Mouse (Mus musculus): ENCODE measurements at regions not wholly inside any gene's neighbourhood (a gene's known extent, or its start where the extent isn't known, plus 50 kb on each side); places are given as distances from the start of the nearest gene placed in this dataset.

GRCm38 (mm10) chr2:138123331-138123730 lies 133.0 kb upstream of the Btbd3 start:
- DNase-seq (ENCODE audit: low spot score): no peak

- DNase-seq (ENCODE audit: low spot score): no peak
Measured at GRCm38 (mm10) chr2:138120868-138121267, 135.5 kb upstream of the Btbd3 start.

- DNase-seq (ENCODE audit: low spot score): no peak
Measured at GRCm38 (mm10) chr2:138120131-138120530, 136.2 kb upstream of the Btbd3 start.

GRCm38 (mm10) chr2:138099777-138100176 lies 156.6 kb upstream of the Btbd3 start:
- DNase-seq (ENCODE audit: low spot score): no peak

GRCm38 (mm10) chr2:138085390-138085789 lies 171.0 kb upstream of the Btbd3 start:
- no peak for DNase-seq (ENCODE audit: low spot score)

GRCm38 (mm10) chr2:138084564-138085283 lies 171.6 kb upstream of the Btbd3 start:
- no peak for DNase-seq (ENCODE audit: low spot score)

- no peak for DNase-seq (ENCODE audit: low spot score)
Measured at GRCm38 (mm10) chr2:138074020-138074613, 182.2 kb upstream of the Btbd3 start.

- no peak for DNase-seq (ENCODE audit: low spot score)
Measured at GRCm38 (mm10) chr2:138072165-138072728, 184.1 kb upstream of the Btbd3 start.

GRCm38 (mm10) chr2:138053081-138053480 lies 203.3 kb upstream of the Btbd3 start:
- DNase-seq (ENCODE audit: low spot score): no peak

- DNase-seq (ENCODE audit: low spot score): no peak
Measured at GRCm38 (mm10) chr2:138048341-138048740, 208.0 kb upstream of the Btbd3 start.

GRCm38 (mm10) chr2:138047781-138048201 lies 208.6 kb upstream of the Btbd3 start:
- DNase-seq (ENCODE audit: low spot score): no peak

GRCm38 (mm10) chr2:138047361-138047760 lies 209.0 kb upstream of the Btbd3 start:
- DNase-seq (ENCODE audit: low spot score): no peak

- no peak for DNase-seq (ENCODE audit: low spot score)
Measured at GRCm38 (mm10) chr2:138046918-138047317, 209.4 kb upstream of the Btbd3 start.

GRCm38 (mm10) chr2:138045933-138046642 lies 210.3 kb upstream of the Btbd3 start:
- no peak for DNase-seq (ENCODE audit: low spot score)

GRCm38 (mm10) chr2:138040706-138041105 lies 215.7 kb upstream of the Btbd3 start:
- no peak for DNase-seq (ENCODE audit: low spot score)

- peak; percentile 19 for DNase-seq (ENCODE audit: low spot score)
Measured at GRCm38 (mm10) chr2:138040302-138040701, 216.1 kb upstream of the Btbd3 start.

GRCm38 (mm10) chr2:138034123-138034736 lies 222.1 kb upstream of the Btbd3 start:
- no peak for DNase-seq (ENCODE audit: low spot score)

- peak; percentile 26 for DNase-seq (ENCODE audit: low spot score)
Measured at GRCm38 (mm10) chr2:138033379-138034122, 222.8 kb upstream of the Btbd3 start.

GRCm38 (mm10) chr2:138027411-138027810 lies 229.0 kb upstream of the Btbd3 start:
- DNase-seq (ENCODE audit: low spot score): no peak

GRCm38 (mm10) chr2:138023558-138023957 lies 232.8 kb upstream of the Btbd3 start:
- DNase-seq (ENCODE audit: low spot score): no peak

- no peak for DNase-seq (ENCODE audit: low spot score)
Measured at GRCm38 (mm10) chr2:137981766-137982165, 274.6 kb upstream of the Btbd3 start.

GRCm38 (mm10) chr2:137977767-137978166 lies 278.6 kb upstream of the Btbd3 start:
- DNase-seq (ENCODE audit: low spot score): no peak

All from ovary, adult 18-20 months (tissue).